Mouse (Mus musculus) retina, postnatal 7 days (tissue): ENCODE data around the gene Pias1.
"Not testable (repeated sequence)": the region's sequence is repeated elsewhere in the genome, so short reads cannot be mapped to it uniquely, and the experiment has no call there.

Experiments
- DNase-seq: peaks from one replicate; pipeline ENCODE4 v3.0.0-alpha.2; 2012; ENCODE audit warnings: low read depth, low spot score

Pias1 gene

GRCm38 (mm10) chr9:62940966-62941365, 46.8 kb downstream of the Pias1 start:
- DNase-seq = no peak

GRCm38 (mm10) chr9:62935854-62936253, 51.9 kb downstream of the Pias1 start:
- DNase-seq = no peak

GRCm38 (mm10) chr9:62934700-62935400, 52.9 kb downstream of the Pias1 start:
- DNase-seq = no peak

DNA sequence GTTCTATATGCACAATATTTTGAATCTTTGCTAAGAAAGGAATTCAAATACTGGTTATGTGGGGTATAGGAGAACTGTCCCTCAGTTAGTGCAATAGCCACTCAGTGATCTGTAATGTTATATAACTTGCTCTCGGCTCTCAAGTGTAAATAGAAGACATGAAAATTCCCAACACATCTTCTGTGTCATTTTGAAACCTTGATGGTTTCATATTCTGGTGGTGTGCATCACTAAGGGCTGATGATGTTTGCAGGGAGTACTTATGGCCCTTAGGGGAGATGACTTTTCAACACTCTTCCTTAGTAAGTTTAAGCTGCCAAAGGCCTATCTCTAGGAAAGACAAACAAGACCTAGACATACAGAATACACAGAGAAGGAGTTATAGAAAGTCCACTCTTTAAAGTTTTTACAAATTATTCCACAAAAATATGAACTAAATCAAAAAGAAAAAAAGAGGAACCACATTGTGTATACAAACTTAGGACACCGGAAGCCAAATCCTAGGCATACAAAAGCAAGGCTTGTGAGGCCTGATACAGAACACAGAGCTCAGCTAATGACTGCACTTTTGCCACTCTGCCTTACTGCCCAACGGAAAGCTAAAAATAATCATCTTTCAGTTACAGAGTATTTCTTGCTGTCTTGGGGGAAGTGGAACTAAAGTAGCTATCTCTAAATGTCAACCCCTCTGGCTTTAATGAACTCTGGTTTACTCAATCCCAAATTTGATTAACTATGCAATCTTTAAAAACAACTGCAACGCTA, 55.0 kb downstream of the Pias1 start:
- no peak for DNase-seq

DNA sequence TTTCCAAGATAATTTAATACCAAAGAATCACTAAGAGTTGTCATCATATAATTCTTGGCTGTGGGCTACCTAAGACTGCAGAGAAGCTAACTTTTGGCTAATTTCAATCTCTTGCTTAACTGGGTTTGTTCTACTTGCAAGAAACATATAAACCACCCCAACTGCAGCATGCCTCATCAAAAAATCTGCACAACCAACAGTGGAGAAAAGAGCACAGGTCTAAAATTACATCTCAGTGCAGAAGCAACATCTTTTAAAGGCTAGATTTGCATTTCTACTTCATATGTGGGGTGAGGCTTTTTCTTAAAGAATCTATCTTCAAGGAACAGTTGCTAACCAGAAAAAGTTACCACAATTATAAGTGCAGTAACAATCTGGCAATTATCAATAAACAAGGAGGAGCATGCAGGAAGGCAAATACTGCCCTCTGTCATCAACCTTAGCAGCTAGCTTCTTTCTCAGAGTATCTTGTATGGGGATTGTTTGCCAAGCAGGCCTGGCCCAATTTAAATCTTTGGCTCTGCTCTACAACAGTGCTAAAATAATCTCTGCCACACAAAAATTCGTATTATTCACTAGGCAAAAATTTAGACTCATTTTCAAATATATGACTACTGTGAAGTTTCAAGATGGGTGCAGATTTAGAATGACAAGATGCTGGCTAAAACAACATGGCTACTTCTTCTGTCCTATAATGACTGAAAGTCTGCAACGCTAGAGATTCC, 62.7 kb downstream of the Pias1 start:
- no peak for DNase-seq

DNA sequence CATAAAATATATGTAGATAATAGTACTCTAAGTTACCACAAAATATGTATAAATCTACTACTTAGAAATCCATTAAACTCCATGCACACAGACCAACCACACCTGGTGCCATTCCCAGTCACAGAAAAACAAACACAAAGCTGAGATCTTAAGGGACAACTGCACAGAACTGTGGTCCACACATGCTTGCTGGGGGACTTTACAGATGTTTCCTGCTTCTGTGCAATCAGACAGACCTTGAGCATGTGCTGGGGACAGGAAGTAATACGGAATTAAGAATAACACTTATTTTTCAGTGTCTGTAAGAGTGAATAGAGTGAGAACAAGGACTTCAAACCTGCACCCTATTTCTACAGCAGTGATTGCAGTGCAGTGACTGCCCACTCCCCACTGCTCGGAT, 66.8 kb downstream of the Pias1 start:
- no peak for DNase-seq

GRCm38 (mm10) chr9:62917059-62917458, 70.7 kb downstream of the Pias1 start:
- no peak for DNase-seq

DNA sequence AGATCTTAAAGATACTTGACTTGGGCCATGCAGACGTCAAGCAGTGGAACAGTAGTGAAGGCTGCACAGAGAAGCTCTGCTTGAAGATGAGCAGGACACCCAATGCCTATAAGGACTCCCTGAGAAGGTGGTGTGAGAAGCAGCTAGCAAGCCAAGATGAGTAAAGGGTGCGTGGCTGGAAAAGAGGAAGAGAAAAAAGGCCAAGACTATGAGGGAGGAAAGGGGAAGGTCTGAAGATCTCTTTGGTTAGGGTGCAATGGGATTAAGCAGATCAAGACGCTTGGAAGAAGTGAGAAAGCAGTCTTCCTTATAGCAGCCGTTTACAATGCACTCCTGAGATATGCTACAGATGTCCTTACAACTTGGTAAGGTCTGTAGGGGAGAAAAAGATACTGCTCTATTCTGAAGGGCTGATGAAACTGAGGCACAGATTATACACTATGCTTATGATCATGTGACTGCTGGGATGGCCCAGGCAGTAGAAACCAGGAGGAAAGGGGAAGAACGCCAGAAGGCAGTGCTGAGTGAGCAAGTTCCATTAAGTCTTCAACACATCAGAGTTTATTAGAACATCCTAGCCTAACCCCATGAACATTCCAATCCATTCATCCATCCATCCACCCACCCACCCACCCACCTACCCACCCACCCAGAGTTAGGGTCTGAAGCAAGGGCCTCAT, 74.2 kb downstream of the Pias1 start:
- no peak for DNase-seq

DNA sequence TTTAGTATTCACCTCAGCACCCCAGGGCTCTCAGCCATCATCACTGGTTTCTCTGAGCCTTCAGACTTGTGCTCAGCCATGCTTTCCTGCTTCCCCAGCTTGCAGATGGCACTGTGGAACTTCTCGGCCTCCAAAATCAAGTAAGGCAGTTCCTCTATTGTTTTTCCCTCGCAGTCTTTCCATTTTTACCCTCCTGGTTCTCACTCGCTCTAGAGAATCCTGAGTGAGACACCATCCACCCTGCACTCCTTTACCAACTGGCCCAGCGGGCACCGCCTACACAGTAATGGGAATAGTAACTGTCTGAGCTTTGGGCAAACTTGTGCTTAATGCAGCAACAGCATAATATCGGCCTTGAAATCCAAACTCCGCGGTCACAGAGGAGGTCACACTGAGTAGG, 82.7 kb downstream of the Pias1 start:
- DNase-seq = no peak

GRCm38 (mm10) chr9:62903841-62904240, 83.9 kb downstream of the Pias1 start:
- DNase-seq = no peak

GRCm38 (mm10) chr9:62901736-62902135, 86.0 kb downstream of the Pias1 start:
- DNase-seq = no peak

DNA sequence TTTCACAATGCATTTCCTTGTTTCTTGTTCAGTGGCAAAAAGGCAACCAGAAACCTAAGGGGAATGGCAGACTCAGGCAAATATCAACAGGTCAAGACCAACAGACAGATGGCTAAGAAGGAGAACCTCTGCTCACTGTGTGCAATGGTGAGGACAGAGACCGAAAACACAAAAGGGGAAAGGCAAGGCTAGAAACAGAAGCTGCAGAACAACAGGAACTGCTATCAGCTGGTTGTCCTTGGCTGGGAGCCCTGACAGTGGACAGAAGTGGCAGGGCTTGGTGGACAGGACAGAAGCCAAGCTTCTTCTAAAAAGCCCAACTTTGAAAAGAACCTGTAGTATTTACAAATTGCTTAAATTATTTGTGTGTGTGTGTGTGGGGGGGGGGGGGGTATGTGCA, 93.2 kb downstream of the Pias1 start:
- DNase-seq = no peak

DNA sequence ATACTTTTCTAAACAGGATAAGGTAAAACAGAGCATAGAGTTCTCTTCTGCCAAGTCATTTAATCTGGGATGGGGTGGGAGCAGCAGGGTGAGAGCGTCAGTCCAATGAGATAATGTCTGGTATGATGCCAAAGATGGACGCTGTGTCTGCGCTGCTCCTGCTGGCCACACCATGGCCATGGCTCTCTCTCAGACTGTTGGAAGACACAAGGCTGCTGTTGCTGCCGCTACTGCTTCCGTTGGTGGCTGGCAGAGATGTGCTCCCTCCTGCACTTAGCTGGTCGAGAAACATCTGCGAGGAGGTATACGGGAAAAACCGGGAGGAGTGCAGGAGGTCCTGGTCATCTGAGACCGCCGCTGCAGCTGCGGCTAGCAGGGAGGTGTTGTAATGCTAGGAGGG, 105.9 kb downstream of the Pias1 start:
- DNase-seq = no peak

DNA sequence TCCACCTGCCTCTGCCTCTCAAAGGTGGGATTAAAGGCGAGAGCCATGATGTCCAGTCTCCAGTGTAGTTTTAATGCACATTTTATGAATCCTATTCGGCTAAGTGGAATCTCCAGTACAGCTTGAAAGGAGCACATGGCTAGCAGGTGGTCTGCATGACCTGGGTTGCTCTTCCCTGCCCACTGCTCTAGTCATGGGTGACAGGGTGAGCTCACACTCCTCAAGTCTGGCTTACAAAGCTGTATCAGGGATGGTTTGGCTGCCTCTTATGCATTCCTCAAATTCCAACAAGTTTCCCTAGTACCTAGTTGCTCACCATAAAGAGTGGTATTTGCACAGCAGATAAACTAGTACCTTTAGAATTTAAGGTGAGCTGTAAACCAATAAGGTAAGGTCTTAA, 109.9 kb downstream of the Pias1 start:
- no peak for DNase-seq

GRCm38 (mm10) chr9:62876966-62877616, 110.6 kb downstream of the Pias1 start:
- DNase-seq = no peak

DNA sequence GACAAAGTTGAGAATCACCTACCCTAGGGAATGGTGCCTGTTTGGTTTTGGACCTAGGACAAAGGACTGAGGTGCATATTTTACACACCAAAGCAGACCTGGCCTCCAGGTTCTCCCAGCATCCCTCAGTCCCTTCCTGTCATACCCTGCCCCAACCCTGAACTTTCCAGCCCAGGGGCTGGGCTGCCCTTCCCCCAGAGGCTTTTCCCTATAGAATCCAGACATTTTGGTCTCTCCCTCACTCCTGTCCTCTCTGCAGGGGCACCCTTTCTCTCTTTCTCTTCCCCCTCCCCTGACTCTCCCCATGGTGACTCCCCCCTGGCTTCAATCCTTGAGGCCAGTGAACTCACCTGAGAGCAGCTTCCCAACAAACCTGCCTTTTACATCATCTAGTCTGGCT, 117.0 kb downstream of the Pias1 start:
- DNase-seq = no peak

DNA sequence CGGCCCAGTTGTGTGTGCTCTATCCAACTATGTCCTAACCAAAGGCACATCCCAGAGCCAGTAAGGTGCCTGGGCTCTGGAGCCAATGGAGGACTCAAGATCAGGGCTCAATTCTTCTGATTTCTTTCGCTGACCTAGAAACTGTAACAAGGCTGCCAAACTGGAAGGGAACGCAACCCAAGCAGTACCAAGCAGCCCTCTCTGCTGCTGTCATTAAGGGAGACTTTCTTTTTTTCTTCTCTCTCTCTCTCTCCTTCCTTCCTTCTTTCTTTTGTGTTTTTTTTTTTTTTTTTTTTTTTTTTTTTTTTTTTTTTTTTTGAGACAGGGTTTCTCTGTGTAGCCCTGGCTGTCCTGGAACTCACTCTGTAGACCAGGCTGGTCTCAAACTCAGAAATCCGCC, 118.5 kb downstream of the Pias1 start:
- DNase-seq = not testable (repeated sequence)

DNA sequence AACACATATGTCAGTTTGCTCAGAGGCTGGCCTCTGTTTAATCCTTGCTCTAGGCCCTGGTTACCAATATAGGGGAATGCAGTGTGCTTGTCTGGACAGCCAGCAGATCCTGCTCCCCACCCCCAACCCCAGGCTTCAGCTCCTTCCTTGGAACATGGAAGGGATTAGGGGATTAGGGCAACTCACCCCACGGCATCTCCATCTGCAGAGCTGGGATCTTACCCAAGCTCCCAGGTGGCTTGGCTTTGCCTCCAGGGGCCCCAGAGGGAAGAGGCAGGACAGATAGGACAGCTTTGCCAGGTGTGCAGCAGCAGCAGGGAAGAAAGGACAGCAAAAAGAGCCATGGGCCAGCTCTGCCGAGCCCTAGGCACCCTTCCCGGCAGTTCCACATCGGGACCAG, 126.9 kb downstream of the Pias1 start:
- no peak for DNase-seq

DNA sequence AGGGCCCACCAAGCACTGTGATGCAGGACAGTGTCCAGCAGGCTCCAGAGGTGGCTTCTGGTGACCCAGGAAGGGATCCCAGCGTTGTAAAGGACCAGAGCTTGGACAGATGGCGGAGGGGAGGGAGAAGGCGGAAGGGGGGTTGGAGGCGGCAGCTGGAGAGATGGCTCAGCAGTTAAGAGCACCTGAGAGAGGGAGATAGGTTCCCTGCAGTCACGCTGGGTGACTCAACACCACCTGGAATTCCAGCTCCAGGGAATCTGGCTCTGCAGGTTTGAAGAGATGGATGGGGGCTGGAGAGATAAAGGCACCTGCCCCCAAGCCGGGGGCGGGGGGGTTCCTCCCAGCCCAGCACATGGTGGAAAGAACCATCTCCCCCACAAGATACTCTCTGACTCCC, 127.6 kb downstream of the Pias1 start:
- not testable (repeated sequence) for DNase-seq

DNA sequence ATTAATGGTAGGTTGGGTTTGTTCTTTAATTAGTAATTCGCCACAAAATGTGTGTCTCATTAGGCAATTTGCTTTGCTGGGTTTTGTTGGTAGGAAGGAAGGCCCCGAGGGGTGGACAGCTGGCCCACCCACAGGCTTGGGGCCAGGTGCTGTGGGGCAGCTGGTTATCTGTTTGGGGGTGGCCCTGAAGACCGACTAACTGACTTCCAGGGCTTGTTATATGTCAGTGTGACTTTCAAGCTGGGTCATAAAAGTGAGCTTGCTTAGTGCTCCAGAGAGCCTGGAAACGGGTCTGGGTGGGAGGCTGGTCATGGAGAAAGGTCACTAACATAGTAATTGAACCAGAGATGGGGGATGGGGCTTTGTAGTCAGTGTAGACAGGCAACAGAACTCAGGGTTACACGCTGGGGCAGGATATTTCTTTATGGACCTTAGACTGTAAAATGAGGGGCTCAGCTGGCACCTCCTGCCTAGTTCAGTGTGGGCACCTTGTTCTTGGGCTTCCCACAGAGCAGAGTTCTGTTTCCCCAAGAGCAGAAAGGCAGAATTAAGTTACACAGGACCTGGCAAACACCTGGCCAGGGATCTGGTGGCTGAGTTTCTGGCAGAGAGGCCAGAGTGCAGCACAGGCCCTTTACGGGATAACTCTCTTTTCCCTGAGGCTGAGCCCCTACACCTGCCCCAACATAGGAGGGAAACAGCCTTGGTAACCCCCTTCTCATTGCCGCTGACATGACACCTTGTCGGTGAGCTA, 129.3 kb downstream of the Pias1 start:
- no peak for DNase-seq

DNA sequence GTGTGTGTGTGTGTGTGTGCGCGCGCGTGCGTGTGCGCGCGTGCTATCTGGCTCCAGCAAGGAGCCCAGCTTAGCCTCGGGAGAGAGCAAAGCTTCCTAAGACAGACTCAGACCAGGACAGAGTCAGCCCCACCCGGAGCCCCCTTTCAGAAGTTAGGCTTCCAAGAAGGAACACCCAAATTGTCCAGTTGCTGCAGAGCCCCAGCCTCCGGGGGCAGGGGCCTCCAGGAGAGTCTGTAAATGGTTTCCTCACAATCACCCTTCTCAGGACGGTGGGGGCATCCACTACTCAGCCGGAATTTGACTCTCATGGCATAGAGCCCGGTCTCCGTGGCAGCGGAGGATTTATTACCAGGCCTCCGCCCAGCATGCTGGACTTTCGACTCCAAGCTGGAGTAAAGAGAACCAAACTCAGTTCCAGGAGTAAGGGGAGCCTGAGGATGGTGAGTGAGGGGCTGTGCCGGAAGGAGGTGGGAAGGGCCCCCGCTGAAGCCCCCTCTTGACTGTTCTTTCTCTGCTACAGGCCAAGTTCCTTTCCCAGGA, 129.9 kb downstream of the Pias1 start, which contains the start of gene Calml4:
TSS of gene Calml4 (plus strand) at position 362 of the 543 bp plus-strand sequence.
- no peak for DNase-seq
